Mouse (Mus musculus) embryonic facial prominence, embryonic 13.5 days (tissue): ENCODE results near the gene Dnaic1. TPM values are rescaled to one million over a fixed set of nuclear protein-coding genes. Genes with fewer than 3 reads are reported as not detected.

Experiments used
- ATAC-seq: fragments of 200-750 bp; cut with Nextera tagmentation; 2 replicates; pipeline ENCODE4 v1.8.0; 2017; ENCODE audit warnings: low read depth; ENCODE audit not compliant: insufficient number of reproducible peaks, insufficient read depth, low FRiP score, low TSS enrichment
- H3K27ac ChIP-seq: fragments of 300-500 bp; sonication (generic); 2 replicates; pipeline ENCODE4 v1.5.1; 2015; ENCODE audit warnings: moderate library complexity, mild to moderate bottlenecking, inconsistent platforms
- H3K27me3 ChIP-seq: fragments of 300-500 bp; sonication (generic); 2 replicates; pipeline ENCODE4 v1.6.1; 2015; ENCODE audit warnings: mild to moderate bottlenecking, inconsistent platforms
- H3K36me3 ChIP-seq: fragments of 300-500 bp; sonication (generic); 2 replicates; pipeline ENCODE4 v1.6.1; 2015; ENCODE audit warnings: mild to moderate bottlenecking, inconsistent platforms
- H3K4me1 ChIP-seq: fragments of 300-500 bp; sonication (generic); 2 replicates; pipeline ENCODE4 v1.6.1; 2015; ENCODE audit warnings: inconsistent platforms
- H3K4me2 ChIP-seq: fragments of 300-500 bp; sonication (generic); 2 replicates; pipeline ENCODE4 v1.6.1; 2015; ENCODE audit warnings: moderate library complexity, mild to moderate bottlenecking, inconsistent platforms
- H3K4me3 ChIP-seq: fragments of 300-500 bp; sonication (generic); 2 replicates; pipeline ENCODE4 v1.5.1; 2015; ENCODE audit warnings: mild to moderate bottlenecking, inconsistent platforms
- H3K9ac ChIP-seq: fragments of 300-500 bp; sonication (generic); 2 replicates; pipeline ENCODE4 v1.6.1; 2015; ENCODE audit warnings: mild to moderate bottlenecking, inconsistent platforms
- H3K9me3 ChIP-seq: fragments of 300-500 bp; sonication (generic); 2 replicates; pipeline ENCODE4 v1.6.1; 2016; ENCODE audit warnings: inconsistent platforms
- WGBS: fragments of 180-500 bp; shearing (Covaris S2); methylation state at CpG from one replicate; pipeline ENCODE4 v1.1.7; 2015; ENCODE audit warnings: mixed read lengths; 5-methylcytosine and 5-hydroxymethylcytosine counted together
- polyA plus RNA-seq: library from polyadenylated mRNA; unstranded; fragments of >200 nt; fragmentation: Nextera tagmentation; extraction: Ambion mirVana; gene quantifications from 2 replicates; pipeline ENCODE4 v1.2.1, GENCODE M21; 2015

The Dnaic1 gene
- polyA plus RNA-seq, 1 experiment from 2014 or later, result 1.3 TPM

- Histone ChIP-seq H3K9ac (no peak overlapping the region), H3K9me3 (no peaks in the 10 kb centered on the region), H3K36me3 (no peaks in the 10 kb centered on the region), H3K4me2 (no peak overlapping the region), H3K27ac (no peak overlapping the region), H3K4me3 (no peak overlapping the region), H3K4me1 (peaks cover 32% of the 10 kb centered on the region), H3K27me3 (peaks cover 31% of the 10 kb centered on the region)
- WGBS, result 62% methylated on average over 4 of the region's 4 CpGs
- no peak for ATAC-seq
Observed at GRCm38 (mm10) chr4:41573492-41573891, 3.9 kb downstream of the Dnaic1 start.

- H3K4me1 ChIP-seq, result peaks cover 24% of the 10 kb centered on the region
- ATAC-seq, result no peak
- no peaks in the 10 kb centered on the region for H3K9me3 ChIP-seq
- H3K4me3 ChIP-seq, result no peak overlapping the region
- no peak overlapping the region for H3K9ac ChIP-seq
- WGBS, result 29% methylated on average over 6 of the region's 6 CpGs
- peaks cover 27% of the 10 kb centered on the region for H3K27me3 ChIP-seq
- H3K4me2 ChIP-seq, result peak overlapping the region; percentile 26; the same call in 1 of the 2 replicates
- H3K36me3 ChIP-seq, result no peaks in the 10 kb centered on the region
- H3K27ac ChIP-seq, result no peak overlapping the region
Observed at GRCm38 (mm10) chr4:41575914-41576313, 6.3 kb downstream of the Dnaic1 start.

- Histone ChIP-seq H3K36me3 (no peaks in the 10 kb centered on the region), H3K9me3 (no peaks in the 10 kb centered on the region), H3K4me3 (no peak overlapping the region), H3K27me3 (peaks cover 10% of the 10 kb centered on the region), H3K9ac (no peak overlapping the region), H3K27ac (no peak overlapping the region), H3K4me2 (no peak overlapping the region), H3K4me1 (no peaks in the 10 kb centered on the region)
- ATAC-seq, result no peak
- WGBS, result 82% methylated on average over 7 of the region's 7 CpGs
Observed at GRCm38 (mm10) chr4:41583353-41583752, 13.8 kb downstream of the Dnaic1 start.

- no peak overlapping the region for H3K27ac ChIP-seq
- 52% methylated on average over 4 of the region's 4 CpGs for WGBS
- H3K4me3 ChIP-seq, result no peak overlapping the region
- H3K9ac ChIP-seq, result no peak overlapping the region
- no peaks in the 10 kb centered on the region for H3K4me1 ChIP-seq
- no peak overlapping the region for H3K4me2 ChIP-seq
- no peak for ATAC-seq
- peaks cover 27% of the 10 kb centered on the region for H3K27me3 ChIP-seq
- no peaks in the 10 kb centered on the region for H3K36me3 ChIP-seq
- no peaks in the 10 kb centered on the region for H3K9me3 ChIP-seq
Observed at GRCm38 (mm10) chr4:41602818-41603217, 33.2 kb downstream of the Dnaic1 start.

- Histone ChIP-seq H3K36me3 (no peaks in the 10 kb centered on the region), H3K4me1 (no peaks in the 10 kb centered on the region; the same call in 1 of the 2 replicates), H3K4me2 (no peak overlapping the region), H3K9me3 (no peaks in the 10 kb centered on the region), H3K27ac (no peak overlapping the region), H3K4me3 (no peak overlapping the region), H3K9ac (no peak overlapping the region), H3K27me3 (peaks cover 30% of the 10 kb centered on the region)
- 45% methylated on average over 8 of the region's 8 CpGs for WGBS
- ATAC-seq, result no peak
Observed at GRCm38 (mm10) chr4:41604476-41605396, 35.2 kb downstream of the Dnaic1 start.

- H3K9ac ChIP-seq, result no peak overlapping the region
- WGBS, result 35% methylated on average over 4 of the region's 4 CpGs
- H3K27ac ChIP-seq, result no peak overlapping the region
- no peaks in the 10 kb centered on the region for H3K36me3 ChIP-seq
- no peak overlapping the region for H3K4me2 ChIP-seq
- no peaks in the 10 kb centered on the region for H3K9me3 ChIP-seq
- peaks cover 4% of the 10 kb centered on the region; the same call in 1 of the 2 replicates for H3K4me1 ChIP-seq
- peaks cover 30% of the 10 kb centered on the region for H3K27me3 ChIP-seq
- no peak for ATAC-seq
- H3K4me3 ChIP-seq, result no peak overlapping the region
Observed at GRCm38 (mm10) chr4:41606784-41607183, 37.2 kb downstream of the Dnaic1 start.

GRCm38 (mm10) chr4:41609681-41610593 lies 40.4 kb downstream of the Dnaic1 start:
- H3K27me3 ChIP-seq, result peaks cover 4% of the 10 kb centered on the region; the same call in 1 of the 2 replicates
- no peak overlapping the region for H3K9ac ChIP-seq
- H3K9me3 ChIP-seq, result no peaks in the 10 kb centered on the region
- ATAC-seq, result no peak
- no peak overlapping the region for H3K4me2 ChIP-seq
- H3K36me3 ChIP-seq, result no peaks in the 10 kb centered on the region
- H3K4me3 ChIP-seq, result no peak overlapping the region
- H3K4me1 ChIP-seq, result peaks cover 4% of the 10 kb centered on the region; the same call in 1 of the 2 replicates
- WGBS, result 73% methylated on average over 10 of the region's 10 CpGs
- H3K27ac ChIP-seq, result no peak overlapping the region

GRCm38 (mm10) chr4:41610594-41610980 lies 41.0 kb downstream of the Dnaic1 start:
- H3K9ac ChIP-seq, result no peak overlapping the region
- peaks cover 6% of the 10 kb centered on the region; the same call in 1 of the 2 replicates for H3K27me3 ChIP-seq
- no peaks in the 10 kb centered on the region for H3K36me3 ChIP-seq
- peaks cover 4% of the 10 kb centered on the region; the same call in 1 of the 2 replicates for H3K4me1 ChIP-seq
- 24% methylated on average over 6 of the region's 6 CpGs for WGBS
- no peaks in the 10 kb centered on the region for H3K9me3 ChIP-seq
- ATAC-seq, result no peak
- no peak overlapping the region for H3K4me3 ChIP-seq
- H3K27ac ChIP-seq, result no peak overlapping the region
- H3K4me2 ChIP-seq, result no peak overlapping the region

- Histone ChIP-seq H3K4me2 (no peak overlapping the region), H3K9ac (no peak overlapping the region), H3K27ac (no peak overlapping the region; the same call in 1 of the 2 replicates), H3K4me3 (no peak overlapping the region), H3K4me1 (peaks cover 13% of the 10 kb centered on the region), H3K27me3 (peaks cover 6% of the 10 kb centered on the region), H3K36me3 (no peaks in the 10 kb centered on the region), H3K9me3 (no peaks in the 10 kb centered on the region)
- WGBS, result 61% methylated on average over 8 of the region's 8 CpGs
- ATAC-seq, result no peak
Observed at GRCm38 (mm10) chr4:41612166-41612565, 42.6 kb downstream of the Dnaic1 start.

GRCm38 (mm10) chr4:41614156-41614555 lies 44.6 kb downstream of the Dnaic1 start:
- 10% methylated on average over 7 of the region's 7 CpGs for WGBS
- no peak for ATAC-seq
- H3K27me3 ChIP-seq, result peaks cover 6% of the 10 kb centered on the region; the same call in 1 of the 2 replicates

More at GRCm38 (mm10) chr4:41614156-41614555, 44.6 kb downstream of the Dnaic1 start:
- Histone ChIP-seq H3K9ac (no peak overlapping the region), H3K9me3 (no peaks in the 10 kb centered on the region), H3K36me3 (no peaks in the 10 kb centered on the region), H3K4me1 (peaks cover 13% of the 10 kb centered on the region), H3K4me3 (no peak overlapping the region), H3K4me2 (no peak overlapping the region), H3K27ac (no peak overlapping the region)
